Mouse (Mus musculus) bone marrow, adult 2 months (tissue): ENCODE measurements around the gene Nod2. TPM values are rescaled to one million over a fixed set of nuclear protein-coding genes. Genes with fewer than 3 reads are reported as not detected.

Experiments
- H3K27ac ChIP-seq: fragments of 200-500 bp; 2 replicates; pipeline ENCODE4 v1.5.1; 2012; ENCODE audit warnings: low read depth, mild to moderate bottlenecking, control low read depth, inconsistent platforms, low read length; ENCODE audit not compliant: control insufficient read depth, poor library complexity, insufficient read depth
- H3K4me1 ChIP-seq: fragments of 200-500 bp; 2 replicates; pipeline ENCODE4 v1.6.1; 2011; ENCODE audit warnings: low read length; ENCODE audit not compliant: control insufficient read depth, insufficient read depth
- H3K4me3 ChIP-seq: fragments of 200-500 bp; replicated peaks from 2 replicates; pipeline ENCODE3; 2011; ENCODE audit warnings: mild to moderate bottlenecking, low read depth, low read length, control low read depth; ENCODE audit not compliant: control insufficient read depth
- CTCF ChIP-seq: fragments of 200-500 bp; IDR thresholded peaks from 2 replicates; pipeline ENCODE4 v1.5.1; 2011; ENCODE audit warnings: low read length, control low read depth; ENCODE audit not compliant: control insufficient read depth, insufficient read depth
- POLR2A ChIP-seq: fragments of 200-500 bp; IDR thresholded peaks from 2 replicates; pipeline ENCODE4 v1.6.1; 2011; ENCODE audit warnings: low read depth, mild to moderate bottlenecking, control low read depth, low read length, borderline replicate concordance; ENCODE audit not compliant: control insufficient read depth
- WGBS: fragments of 180-500 bp; shearing (Covaris S2); methylation state at CpG from one replicate; pipeline ENCODE4 v1.1.7; 2018; 5-methylcytosine and 5-hydroxymethylcytosine counted together
- polyA plus RNA-seq: library from polyadenylated mRNA; stranded (reverse); fragments of >200 nt; gene quantifications from 2 replicates; pipeline ENCODE4 v1.2.4, GENCODE M21; 2011; ENCODE audit warnings: low replicate concordance; ENCODE audit not compliant: missing spikeins, insufficient read depth, insufficient read length

Nod2 gene
- polyA plus RNA-seq, 1 experiment, result 2.6 TPM

DNA sequence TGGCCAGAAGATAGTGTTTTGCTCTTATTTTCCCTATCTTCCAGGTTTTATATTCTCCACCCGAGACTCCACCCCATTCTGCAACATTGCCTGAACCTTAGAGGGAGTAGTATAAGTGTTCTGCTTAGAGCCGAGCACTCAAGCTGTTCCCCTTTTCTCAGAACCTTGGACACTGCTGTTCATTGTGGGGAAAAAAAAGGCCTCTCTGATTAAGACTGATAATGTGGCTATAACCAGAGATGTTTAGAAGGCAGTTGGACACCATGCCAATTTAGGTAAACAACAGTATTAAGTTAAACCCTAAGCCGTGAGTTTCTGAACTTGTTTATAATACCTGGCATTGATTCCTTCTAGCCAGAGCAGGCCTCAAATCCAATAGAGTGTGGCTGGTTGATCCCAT, 55.7 kb downstream of the Nod2 start:
- no peak overlapping the region for H3K27ac ChIP-seq
- 73% methylated on average over 3 of the region's 3 CpGs for WGBS
- no peak for TF ChIP-seq CTCF
- H3K4me3 ChIP-seq, result no peak overlapping the region
- no peaks in the 10 kb centered on the region; the same call in 1 of the 2 replicates for H3K4me1 ChIP-seq

DNA sequence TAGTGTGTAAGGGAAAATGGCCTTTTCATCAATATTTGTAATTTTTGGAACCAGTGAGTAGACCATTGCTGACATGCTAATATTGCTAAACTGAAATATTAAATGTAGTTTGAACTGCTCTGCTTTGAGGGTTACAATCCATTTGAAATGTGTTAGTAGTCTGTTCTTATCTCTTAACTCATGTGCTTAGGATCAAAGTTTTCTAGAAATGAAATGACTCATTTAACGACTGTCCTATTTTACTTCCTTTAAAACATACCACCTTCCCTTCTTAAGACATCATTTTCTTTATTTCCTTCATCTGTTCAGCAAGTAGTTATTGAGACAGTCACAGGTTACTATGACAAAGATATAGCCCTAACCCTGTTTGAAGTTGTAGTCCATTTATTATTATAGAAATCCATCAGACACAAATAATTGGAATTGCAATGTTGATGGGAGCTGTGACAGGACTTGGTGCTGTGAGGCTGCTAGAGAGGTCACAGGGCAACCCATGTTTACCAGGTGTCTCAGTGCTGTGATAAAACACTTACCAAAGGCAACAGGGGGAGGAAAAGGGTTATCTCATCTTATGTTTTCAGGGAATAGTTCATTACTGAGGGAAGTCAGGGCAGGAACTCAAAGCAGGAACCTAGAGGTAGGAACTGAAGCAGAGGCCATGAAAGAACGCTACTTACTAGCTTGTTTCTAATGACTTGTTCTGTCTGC, 76.3 kb downstream of the Nod2 start:
- Histone ChIP-seq H3K4me3 (no peak overlapping the region), H3K27ac (no peak overlapping the region), H3K4me1 (no peaks in the 10 kb centered on the region)
- 84% methylated on average over 2 of the region's 2 CpGs for WGBS
- TF ChIP-seq CTCF (no peak), POLR2A (no peak)

Other genes with a start within 250 kb of the Nod2 start
- gene Nkd1, start 126.0 kb upstream of the Nod2 start, polyA plus RNA-seq, result not detected in 2 replicates
- gene Snx20, start 11.2 kb upstream of the Nod2 start, polyA plus RNA-seq, result 7.9 and 18.6 TPM in 2 replicates
- 7.5 and 10.9 TPM in 2 replicates for gene Cyld, start 49.7 kb downstream of the Nod2 start, polyA plus RNA-seq